Mouse (Mus musculus): Measurements from ENCODE around the gene Map7d1. TPM values are rescaled to one million over a fixed set of nuclear protein-coding genes. Genes with fewer than 3 reads are reported as not detected.

The Map7d1 gene
- total and polyA plus RNA-seq, 2 experiments from 2014 or later, result 71.1 to 115 TPM

- 77% methylated on average over 3 of the region's 3 CpGs for WGBS
- no peak overlapping the region for H3K27ac ChIP-seq (ENCODE audit: low read depth, low read length)
- no peak for TF ChIP-seq CTCF (IDR thresholded peaks at IDR 0.05; ENCODE audit: low read depth)
- peaks cover 15% of the 10 kb centered on the region for H3K4me1 ChIP-seq (ENCODE audit: insufficient read depth)
- H3K4me2 ChIP-seq (ENCODE audit: low read depth), result no peak overlapping the region
- no peaks in the 10 kb centered on the region for H3K9me3 ChIP-seq (ENCODE audit: low read length)
- peaks cover 9% of the 10 kb centered on the region; the same call in 1 of the 2 replicates for H3K36me3 ChIP-seq (ENCODE audit: insufficient read depth)
- no peak overlapping the region for H3K4me3 ChIP-seq (ENCODE audit: low read depth, low read length)
- H3K27me3 ChIP-seq (ENCODE audit: insufficient read depth, low read length), result no peaks in the 10 kb centered on the region
- no peak overlapping the region for H3K9ac ChIP-seq
- DNase-seq, result no peak
- ATAC-seq, result no peak
These were observed 58.7 kb downstream of the Map7d1 start for GRCm38 (mm10) chr4:126197485-126197884.

GRCm38 (mm10) chr4:126194916-126195315, 61.2 kb downstream of the Map7d1 start:
- H3K27ac ChIP-seq (ENCODE audit: low read depth, low read length), result no peak overlapping the region
- no peaks in the 10 kb centered on the region for H3K4me1 ChIP-seq (ENCODE audit: insufficient read depth)
- no peaks in the 10 kb centered on the region for H3K27me3 ChIP-seq (ENCODE audit: insufficient read depth, low read length)
- H3K9me3 ChIP-seq (ENCODE audit: low read length), result no peaks in the 10 kb centered on the region
- H3K4me3 ChIP-seq (ENCODE audit: low read depth, low read length), result no peak overlapping the region
- no peak for DNase-seq
- H3K36me3 ChIP-seq (ENCODE audit: insufficient read depth), result peaks cover 9% of the 10 kb centered on the region; the same call in 1 of the 2 replicates
- no peak for ATAC-seq
- H3K9ac ChIP-seq, result no peak overlapping the region
- WGBS, result 94% methylated on average over 4 of the region's 4 CpGs
- no peak overlapping the region for H3K4me2 ChIP-seq (ENCODE audit: low read depth)
- no peak for TF ChIP-seq CTCF (IDR thresholded peaks at IDR 0.05; ENCODE audit: low read depth)

GRCm38 (mm10) chr4:126194216-126194615, 61.9 kb downstream of the Map7d1 start:
- H3K36me3 ChIP-seq (ENCODE audit: insufficient read depth), result peaks cover 9% of the 10 kb centered on the region; the same call in 1 of the 2 replicates
- H3K4me2 ChIP-seq (ENCODE audit: low read depth), result no peak overlapping the region
- no peaks in the 10 kb centered on the region for H3K27me3 ChIP-seq (ENCODE audit: insufficient read depth, low read length)
- TF ChIP-seq CTCF (IDR thresholded peaks at IDR 0.05; ENCODE audit: low read depth), result no peak
- no peaks in the 10 kb centered on the region for H3K4me1 ChIP-seq (ENCODE audit: insufficient read depth)
- DNase-seq (no peak), ATAC-seq (no peak)
- H3K27ac ChIP-seq (ENCODE audit: low read depth, low read length), result no peak overlapping the region
- no peak overlapping the region for H3K9ac ChIP-seq
- H3K4me3 ChIP-seq (ENCODE audit: low read depth, low read length), result no peak overlapping the region
- no peaks in the 10 kb centered on the region for H3K9me3 ChIP-seq (ENCODE audit: low read length)

- no peaks in the 10 kb centered on the region for H3K9me3 ChIP-seq (ENCODE audit: low read length)
- no peaks in the 10 kb centered on the region for H3K4me1 ChIP-seq (ENCODE audit: insufficient read depth)
- H3K36me3 ChIP-seq (ENCODE audit: insufficient read depth), result peaks cover 9% of the 10 kb centered on the region; the same call in 1 of the 2 replicates
- WGBS, result 92% methylated on average over 2 of the region's 2 CpGs
- H3K4me2 ChIP-seq (ENCODE audit: low read depth), result no peak overlapping the region
- no peak for DNase-seq
- H3K27ac ChIP-seq (ENCODE audit: low read depth, low read length), result no peak overlapping the region
- ATAC-seq, result no peak
- no peak for TF ChIP-seq CTCF (IDR thresholded peaks at IDR 0.05; ENCODE audit: low read depth)
- no peaks in the 10 kb centered on the region for H3K27me3 ChIP-seq (ENCODE audit: insufficient read depth, low read length)
- no peak overlapping the region for H3K9ac ChIP-seq
- H3K4me3 ChIP-seq (ENCODE audit: low read depth, low read length), result no peak overlapping the region
These were observed 65.5 kb downstream of the Map7d1 start for GRCm38 (mm10) chr4:126190636-126191035.

GRCm38 (mm10) chr4:126187096-126187495, 69.0 kb downstream of the Map7d1 start:
- Histone ChIP-seq H3K9ac (no peak overlapping the region), H3K27me3 (ENCODE audit: insufficient read depth, low read length) (no peaks in the 10 kb centered on the region), H3K27ac (ENCODE audit: low read depth, low read length) (no peak overlapping the region), H3K36me3 (ENCODE audit: insufficient read depth) (no peaks in the 10 kb centered on the region), H3K4me3 (ENCODE audit: low read depth, low read length) (no peak overlapping the region), H3K4me2 (ENCODE audit: low read depth) (no peak overlapping the region), H3K4me1 (ENCODE audit: insufficient read depth) (no peaks in the 10 kb centered on the region), H3K9me3 (ENCODE audit: low read length) (no peaks in the 10 kb centered on the region)
- ATAC-seq (no peak), DNase-seq (no peak)
- 97% methylated on average over 3 of the region's 3 CpGs for WGBS
- TF ChIP-seq CTCF (IDR thresholded peaks at IDR 0.05; ENCODE audit: low read depth), result no peak

- Histone ChIP-seq H3K4me3 (ENCODE audit: low read depth, low read length) (no peak overlapping the region), H3K4me2 (ENCODE audit: low read depth) (no peak overlapping the region), H3K27ac (ENCODE audit: low read depth, low read length) (no peak overlapping the region), H3K9me3 (ENCODE audit: low read length) (no peaks in the 10 kb centered on the region), H3K9ac (no peak overlapping the region), H3K4me1 (ENCODE audit: insufficient read depth) (no peaks in the 10 kb centered on the region), H3K27me3 (ENCODE audit: insufficient read depth, low read length) (no peaks in the 10 kb centered on the region), H3K36me3 (ENCODE audit: insufficient read depth) (peaks cover 17% of the 10 kb centered on the region)
- 87% methylated on average over 5 of the region's 5 CpGs for WGBS
- TF ChIP-seq CTCF (IDR thresholded peaks at IDR 0.05; ENCODE audit: low read depth), result no peak
- no peak for DNase-seq
- no peak for ATAC-seq
These were observed 73.1 kb downstream of the Map7d1 start for GRCm38 (mm10) chr4:126183034-126183433.

Other genes with a start within 250 kb of the Map7d1 start
- 0.43 and 1.3 TPM in 2 replicates for gene Csf3r, start 231.8 kb downstream of the Map7d1 start, total RNA-seq (2014; rRNA removed)
- 0.38 and 0.77 TPM in 2 replicates for gene Csf3r, start 231.8 kb downstream of the Map7d1 start, polyA plus RNA-seq (2015; fragmentation: Nextera tagmentation; extraction: Ambion mirVana)
- 52.1 and 58.2 TPM in 2 replicates for gene Mrps15, start 209.4 kb downstream of the Map7d1 start, total RNA-seq (2014; rRNA removed)
- gene Mrps15, start 209.4 kb downstream of the Map7d1 start, polyA plus RNA-seq (2015; fragmentation: Nextera tagmentation; extraction: Ambion mirVana), result 116 and 120 TPM in 2 replicates
- gene Oscp1, start 197.8 kb downstream of the Map7d1 start, total RNA-seq (2014; rRNA removed), result 30.8 and 32.8 TPM in 2 replicates
- 37.4 and 43.7 TPM in 2 replicates for gene Oscp1, start 197.8 kb downstream of the Map7d1 start, polyA plus RNA-seq (2015; fragmentation: Nextera tagmentation; extraction: Ambion mirVana)
- gene Lsm10, start 159.7 kb downstream of the Map7d1 start, total RNA-seq (2014; rRNA removed), result 36.1 and 37.1 TPM in 2 replicates
- gene Lsm10, start 159.7 kb downstream of the Map7d1 start, polyA plus RNA-seq (2015; fragmentation: Nextera tagmentation; extraction: Ambion mirVana), result 54.5 and 59.5 TPM in 2 replicates
- 11.7 and 19.6 TPM in 2 replicates for gene Stk40, start 152.4 kb downstream of the Map7d1 start, total RNA-seq (2014; rRNA removed)
- 13.3 and 14.9 TPM in 2 replicates for gene Stk40, start 152.4 kb downstream of the Map7d1 start, polyA plus RNA-seq (2015; fragmentation: Nextera tagmentation; extraction: Ambion mirVana)
- 12.9 and 14.4 TPM in 2 replicates for gene Eva1b, start 108.6 kb downstream of the Map7d1 start, total RNA-seq (2014; rRNA removed)
- 10.6 and 12.6 TPM in 2 replicates for gene Eva1b, start 108.6 kb downstream of the Map7d1 start, polyA plus RNA-seq (2015; fragmentation: Nextera tagmentation; extraction: Ambion mirVana)
- gene Sh3d21, start 92.9 kb downstream of the Map7d1 start, total RNA-seq (2014; rRNA removed), result 1.0 and 2.1 TPM in 2 replicates
- gene Sh3d21, start 92.9 kb downstream of the Map7d1 start, polyA plus RNA-seq (2015; fragmentation: Nextera tagmentation; extraction: Ambion mirVana), result 1.4 and 1.7 TPM in 2 replicates
- gene Thrap3, start 53.6 kb downstream of the Map7d1 start, total RNA-seq (2014; rRNA removed), result 113 and 165 TPM in 2 replicates
- 92.4 and 111 TPM in 2 replicates for gene Thrap3, start 53.6 kb downstream of the Map7d1 start, polyA plus RNA-seq (2015; fragmentation: Nextera tagmentation; extraction: Ambion mirVana)
- 143 TPM in 2 replicates for gene Trappc3, start 6.0 kb upstream of the Map7d1 start, total RNA-seq (2014; rRNA removed)
- 199 and 202 TPM in 2 replicates for gene Trappc3, start 6.0 kb upstream of the Map7d1 start, polyA plus RNA-seq (2015; fragmentation: Nextera tagmentation; extraction: Ambion mirVana)
- 6.5 and 11.6 TPM in 2 replicates for gene Col8a2, start 30.4 kb upstream of the Map7d1 start, total RNA-seq (2014; rRNA removed)
- 2.5 and 3.0 TPM in 2 replicates for gene Col8a2, start 30.4 kb upstream of the Map7d1 start, polyA plus RNA-seq (2015; fragmentation: Nextera tagmentation; extraction: Ambion mirVana)
- 72.1 and 74.8 TPM in 2 replicates for gene Adprhl2, start 65.4 kb upstream of the Map7d1 start, total RNA-seq (2014; rRNA removed)
- gene Adprhl2, start 65.4 kb upstream of the Map7d1 start, polyA plus RNA-seq (2015; fragmentation: Nextera tagmentation; extraction: Ambion mirVana), result 77.8 and 83.3 TPM in 2 replicates
- gene Tekt2, start 69.3 kb upstream of the Map7d1 start, total RNA-seq (2014; rRNA removed), result 2.1 and 3.4 TPM in 2 replicates
- 9.7 and 16.3 TPM in 2 replicates for gene Tekt2, start 69.3 kb upstream of the Map7d1 start, polyA plus RNA-seq (2015; fragmentation: Nextera tagmentation; extraction: Ambion mirVana)
- 7.3 and 11.4 TPM in 2 replicates for gene Ago3, start 173.2 kb upstream of the Map7d1 start, total RNA-seq (2014; rRNA removed)
- 9.6 and 13.2 TPM in 2 replicates for gene Ago3, start 173.2 kb upstream of the Map7d1 start, polyA plus RNA-seq (2015; fragmentation: Nextera tagmentation; extraction: Ambion mirVana)
- 33.2 and 35.7 TPM in 2 replicates for gene Ago1, start 212.2 kb upstream of the Map7d1 start, total RNA-seq (2014; rRNA removed)
- gene Ago1, start 212.2 kb upstream of the Map7d1 start, polyA plus RNA-seq (2015; fragmentation: Nextera tagmentation; extraction: Ambion mirVana), result 4.5 and 4.7 TPM in 2 replicates

Data from forebrain, postnatal 0 days (tissue).